Mouse (Mus musculus): ENCODE measurements around the gene Ago3. TPM values are rescaled to one million over a fixed set of nuclear protein-coding genes. Genes with fewer than 3 reads are reported as not detected.

Gene Ago3
- polyA plus RNA-seq, 1 experiment from 2014 or later: 2.3 TPM

GRCm38 (mm10) chr4:126311566-126312200, 117.7 kb downstream of the Ago3 start:
- no peak for TF ChIP-seq CTCF (IDR thresholded peaks at IDR 0.05)
- in situ Hi-C loops (cut with MboI; ENCODE audit: low pct_unique_long_range_greater_than_20kb): no loop called here
- no peak for ATAC-seq
- ChIA-PET POLR2A (interaction anchor here (1.6 kb wide), 1 partner anchor 10 kb away, joined by 7 read pairs; the partner anchor contains the start of gene Adprhl2), CTCF (no interaction called here)
- H3K27me3 ChIP-seq: no peaks in the 10 kb centered on the region
- DNase-seq (ENCODE audit: low read depth, low spot score): no peak

- ATAC-seq: no peak
Observed at GRCm38 (mm10) chr4:126310344-126310743, 119.0 kb downstream of the Ago3 start.

GRCm38 (mm10) chr4:126309922-126310309, 119.4 kb downstream of the Ago3 start:
- CTCF ChIA-PET: interaction anchor here (0.8 to 1.3 kb wide), 5 partner anchors 9 to 34 kb away, joined by 3 to 4 read pairs (median 4); partner anchors contain the start of gene Col8a2
- ATAC-seq (no peak), DNase-seq (ENCODE audit: low read depth, low spot score) (no peak)
- POLR2A ChIA-PET: no interaction called here
- H3K27me3 ChIP-seq: no peaks in the 10 kb centered on the region
- in situ Hi-C loops (cut with MboI; ENCODE audit: low pct_unique_long_range_greater_than_20kb): loop anchor here (5.0 kb wide), 2 partner anchors 38 to 83 kb away; no protein-coding TSS in a partner anchor
- TF ChIP-seq CTCF (IDR thresholded peaks at IDR 0.05): no peak

More at GRCm38 (mm10) chr4:126310344-126310743, 119.0 kb downstream of the Ago3 start:
- DNase-seq (ENCODE audit: low read depth, low spot score): no peak
- no peaks in the 10 kb centered on the region for H3K27me3 ChIP-seq
- POLR2A ChIA-PET: no interaction called here
- in situ Hi-C loops (cut with MboI; ENCODE audit: low pct_unique_long_range_greater_than_20kb): no loop called here
- no peak for TF ChIP-seq CTCF (IDR thresholded peaks at IDR 0.05)
- CTCF ChIA-PET: interaction anchor here (0.8 to 1.3 kb wide), 4 partner anchors 19 to 34 kb away, joined by 3 to 4 read pairs (median 4); partner anchors contain the start of gene Col8a2

GRCm38 (mm10) chr4:126309211-126309921, 120.0 kb downstream of the Ago3 start:
- in situ Hi-C loops (cut with MboI; ENCODE audit: low pct_unique_long_range_greater_than_20kb): loop anchor here (5.0 kb wide), 2 partner anchors 37 to 82 kb away; no protein-coding TSS in a partner anchor
- ATAC-seq: no peak
- no peaks in the 10 kb centered on the region for H3K27me3 ChIP-seq
- ChIA-PET POLR2A (no interaction called here), CTCF (interaction anchor here (1.0 to 1.3 kb wide), 4 partner anchors 10 to 33 kb away, joined by 3 to 4 read pairs (median 4); no protein-coding TSS in a partner anchor)
- no peak for DNase-seq (ENCODE audit: low read depth, low spot score)
- TF ChIP-seq CTCF (IDR thresholded peaks at IDR 0.05): no peak

- no peaks in the 10 kb centered on the region for H3K27me3 ChIP-seq
- TF ChIP-seq CTCF (IDR thresholded peaks at IDR 0.05): no peak
- ATAC-seq (no peak), DNase-seq (ENCODE audit: low read depth, low spot score) (no peak)
- in situ Hi-C loops (cut with MboI; ENCODE audit: low pct_unique_long_range_greater_than_20kb): loop anchor here (5.0 kb wide), 2 partner anchors 35 to 80 kb away; no protein-coding TSS in a partner anchor
- ChIA-PET CTCF (no interaction called here), POLR2A (interaction anchor here (0.6 kb wide), 1 partner anchor 44 kb away, joined by 3 read pairs; no protein-coding TSS in a partner anchor)
Observed at GRCm38 (mm10) chr4:126306827-126307226, 122.5 kb downstream of the Ago3 start.

GRCm38 (mm10) chr4:126306058-126306457, 123.3 kb downstream of the Ago3 start:
- ChIA-PET POLR2A (no interaction called here), CTCF (interaction anchor here (1.4 kb wide), 1 partner anchor 28 kb away, joined by 5 read pairs; no protein-coding TSS in a partner anchor)
- H3K27me3 ChIP-seq: no peaks in the 10 kb centered on the region
- ATAC-seq (no peak), DNase-seq (ENCODE audit: low read depth, low spot score) (no peak)
- TF ChIP-seq CTCF (IDR thresholded peaks at IDR 0.05): no peak
- in situ Hi-C loops (cut with MboI; ENCODE audit: low pct_unique_long_range_greater_than_20kb): loop anchor here (5.0 kb wide), 2 partner anchors 34 to 79 kb away; no protein-coding TSS in a partner anchor

GRCm38 (mm10) chr4:126305428-126305827, 123.9 kb downstream of the Ago3 start:
- no peak for TF ChIP-seq CTCF (IDR thresholded peaks at IDR 0.05)
- POLR2A ChIA-PET: no interaction called here
- H3K27me3 ChIP-seq: no peaks in the 10 kb centered on the region
- CTCF ChIA-PET: interaction anchor here (1.4 kb wide), 1 partner anchor 28 kb away, joined by 5 read pairs; no protein-coding TSS in a partner anchor
- DNase-seq (ENCODE audit: low read depth, low spot score) (no peak), ATAC-seq (no peak)
- in situ Hi-C loops (cut with MboI; ENCODE audit: low pct_unique_long_range_greater_than_20kb): loop anchor here (5.0 kb wide), 2 partner anchors 33 to 78 kb away; no protein-coding TSS in a partner anchor

GRCm38 (mm10) chr4:126303877-126304276, 125.5 kb downstream of the Ago3 start:
- ATAC-seq (no peak), DNase-seq (ENCODE audit: low read depth, low spot score) (no peak)
- in situ Hi-C loops (cut with MboI; ENCODE audit: low pct_unique_long_range_greater_than_20kb): no loop called here
- POLR2A ChIA-PET: no interaction called here
- no peak for TF ChIP-seq CTCF (IDR thresholded peaks at IDR 0.05)
- H3K27me3 ChIP-seq: no peaks in the 10 kb centered on the region
- CTCF ChIA-PET: no interaction called here

GRCm38 (mm10) chr4:126301584-126302309, 127.6 kb downstream of the Ago3 start:
- in situ Hi-C loops (cut with MboI; ENCODE audit: low pct_unique_long_range_greater_than_20kb): no loop called here
- TF ChIP-seq CTCF (IDR thresholded peaks at IDR 0.05): no peak
- no peak for ATAC-seq
- ChIA-PET CTCF (no interaction called here), POLR2A (no interaction called here)
- H3K27me3 ChIP-seq: no peaks in the 10 kb centered on the region
- no peak for DNase-seq (ENCODE audit: low read depth, low spot score)

- in situ Hi-C loops (cut with MboI; ENCODE audit: low pct_unique_long_range_greater_than_20kb): no loop called here
- TF ChIP-seq CTCF (IDR thresholded peaks at IDR 0.05): no peak
- CTCF ChIA-PET: no interaction called here
- POLR2A ChIA-PET: no interaction called here
- no peaks in the 10 kb centered on the region for H3K27me3 ChIP-seq
- DNase-seq (ENCODE audit: low read depth, low spot score): no peak
- ATAC-seq: no peak
Observed at GRCm38 (mm10) chr4:126300916-126301583, 128.3 kb downstream of the Ago3 start.
